ENCODE assay signal across 9 mouse cellular contexts in genomic region chr6:115986472-115987095, GRCm38 (mm10). TPM values are rescaled to one million over a fixed set of nuclear protein-coding genes. Genes with fewer than 3 reads are reported as not detected.
DNase-seq lines count a peak whose midpoint lies in the region; ATAC-seq and TF ChIP-seq lines count a peak whose summit lies in the region.
"Had no signal": no experiment of that assay in that cellular context is flagged by ENCODE, and none has a peak within 500 bp of the region (broad histone marks: within the 10 kb centered on the region; RNA-seq: fewer than 3 reads in every experiment).

No protein-coding gene starts in this region.

- H3K4me3 ChIP-seq in forebrain, embryonic 10.5 days = no peak overlapping the region
- H3K4me3 ChIP-seq in forebrain, embryonic 11.5 days (ENCODE audit: low read depth, low read length) = no peak overlapping the region
- no peak overlapping the region; the same call in none of the 2 replicates for H3K4me3 ChIP-seq in lung, embryonic 15.5 days
- H3K4me3 ChIP-seq in forebrain, embryonic 14.5 days (ENCODE audit: low read depth, low read length) = no peak overlapping the region
- no peak overlapping the region for H3K4me3 ChIP-seq in liver, postnatal 0 days (ENCODE audit: low read depth, low read length)
- H3K4me3 ChIP-seq: myocyte had no signal

- no peak overlapping the region for H3K4me2 ChIP-seq in forebrain, embryonic 11.5 days (ENCODE audit: low read depth, low read length, severe bottlenecking)
- H3K4me2 ChIP-seq in lung, embryonic 15.5 days = peak overlapping the region; percentile 41
- no peak overlapping the region for H3K4me2 ChIP-seq in forebrain, embryonic 14.5 days (ENCODE audit: low read length)
- peak overlapping the region; percentile 19; the same call in 1 of the 2 replicates for H3K4me2 ChIP-seq in liver, postnatal 0 days (ENCODE audit: low read depth, low read length)

- WGBS in forebrain, embryonic 10.5 days = 46% methylated on average over 12 of the region's 12 CpGs
- WGBS in forebrain, embryonic 11.5 days = 52% methylated on average over 12 of the region's 12 CpGs
- 43% methylated on average over 12 of the region's 12 CpGs for WGBS in lung, embryonic 15.5 days
- WGBS in forebrain, embryonic 14.5 days = 47% methylated on average over 12 of the region's 12 CpGs
- 63% methylated on average over 12 of the region's 12 CpGs for WGBS in liver, postnatal 0 days (ENCODE audit: insufficient replicate concordance)

- no peak for TF ChIP-seq EP300 in liver, postnatal 0 days (IDR thresholded peaks at IDR 0.05; ENCODE audit: low read depth)

- H3K4me1 ChIP-seq in forebrain, embryonic 10.5 days = peaks cover 64% of the 10 kb centered on the region
- H3K4me1 ChIP-seq in forebrain, embryonic 11.5 days (replicated peaks; ENCODE audit: control insufficient read depth, insufficient read depth, low read length) = peaks cover 10% of the 10 kb centered on the region
- H3K4me1 ChIP-seq in lung, embryonic 15.5 days = peaks cover 91% of the 10 kb centered on the region
- peaks cover 2% of the 10 kb centered on the region; the same call in 1 of the 2 replicates for H3K4me1 ChIP-seq in forebrain, embryonic 14.5 days (ENCODE audit: control insufficient read depth, insufficient read depth, low read length)
- H3K4me1 ChIP-seq in liver, postnatal 0 days (ENCODE audit: insufficient read depth) = peaks cover 3% of the 10 kb centered on the region; the same call in 1 of the 2 replicates

- peaks cover 60% of the 10 kb centered on the region for H3K27me3 ChIP-seq in forebrain, embryonic 10.5 days (ENCODE audit: poor library complexity, severe bottlenecking)
- H3K27me3 ChIP-seq in forebrain, embryonic 11.5 days (ENCODE audit: control insufficient read depth, insufficient read depth, low read length) = no peaks in the 10 kb centered on the region; the same call in none of the 2 replicates
- H3K27me3 ChIP-seq in lung, embryonic 15.5 days = no peaks in the 10 kb centered on the region
- H3K27me3 ChIP-seq in forebrain, embryonic 14.5 days (replicated peaks; ENCODE audit: control insufficient read depth, insufficient read depth, low read length) = no peaks in the 10 kb centered on the region
- H3K27me3 ChIP-seq in liver, postnatal 0 days (ENCODE audit: insufficient read depth, low read length) = peaks cover 6% of the 10 kb centered on the region; the same call in 1 of the 2 replicates

- 0 out of 2 replicates have a peak overlapping the region, but pooled peaks have one; percentile 12 for H3K27ac ChIP-seq in forebrain, embryonic 10.5 days
- H3K27ac ChIP-seq in forebrain, embryonic 11.5 days (ENCODE audit: low read depth, low read length) = no peak overlapping the region
- H3K27ac ChIP-seq in lung, embryonic 15.5 days = peak overlapping the region; percentile 94
- no peak overlapping the region for H3K27ac ChIP-seq in forebrain, embryonic 14.5 days (ENCODE audit: low read depth, low read length)
- 0 out of 2 replicates have a peak overlapping the region, but pooled peaks have one; percentile 40 for H3K27ac ChIP-seq in liver, postnatal 0 days (ENCODE audit: low read depth)

- H3K36me3 ChIP-seq in forebrain, embryonic 10.5 days (replicated peaks) = no peaks in the 10 kb centered on the region
- no peaks in the 10 kb centered on the region for H3K36me3 ChIP-seq in forebrain, embryonic 11.5 days (ENCODE audit: control insufficient read depth, insufficient read depth, low read length)
- no peaks in the 10 kb centered on the region for H3K36me3 ChIP-seq in lung, embryonic 15.5 days
- no peaks in the 10 kb centered on the region for H3K36me3 ChIP-seq in forebrain, embryonic 14.5 days (ENCODE audit: control insufficient read depth, insufficient read depth, low read length)
- H3K36me3 ChIP-seq in liver, postnatal 0 days (replicated peaks; ENCODE audit: insufficient read depth, low read length) = no peaks in the 10 kb centered on the region

- H3K9me3 ChIP-seq in forebrain, embryonic 10.5 days = no peaks in the 10 kb centered on the region
- H3K9me3 ChIP-seq in forebrain, embryonic 11.5 days (ENCODE audit: control insufficient read depth, low read length) = no peaks in the 10 kb centered on the region
- H3K9me3 ChIP-seq in lung, embryonic 15.5 days = no peaks in the 10 kb centered on the region
- H3K9me3 ChIP-seq in forebrain, embryonic 14.5 days (replicated peaks; ENCODE audit: control insufficient read depth, low read length) = no peaks in the 10 kb centered on the region
- no peaks in the 10 kb centered on the region for H3K9me3 ChIP-seq in liver, postnatal 0 days (ENCODE audit: low read length)

- no peak for TF ChIP-seq CTCF in liver, postnatal 0 days (IDR thresholded peaks at IDR 0.05; ENCODE audit: low read depth)

- ATAC-seq in forebrain, embryonic 11.5 days (replicated peaks; ENCODE audit: low FRiP score) = no peak
- ATAC-seq in lung, embryonic 15.5 days (ENCODE audit: borderline replicate concordance, extremely low read depth, low FRiP score, low TSS enrichment) = no peak
- no peak for ATAC-seq in forebrain, embryonic 14.5 days
- no peak; the same call in 1 of the 2 replicates for ATAC-seq in liver, postnatal 0 days

- no peak overlapping the region for H3K9ac ChIP-seq in forebrain, embryonic 11.5 days (ENCODE audit: low read length)
- peak overlapping the region; percentile 21; the same call in 1 of the 2 replicates for H3K9ac ChIP-seq in lung, embryonic 15.5 days
- H3K9ac ChIP-seq in forebrain, embryonic 14.5 days (ENCODE audit: low read length) = 0 out of 2 replicates have a peak overlapping the region, but pooled peaks have one; percentile 25
- no peak overlapping the region for H3K9ac ChIP-seq in liver, postnatal 0 days (replicated peaks)

- no peak for DNase-seq in forebrain, embryonic 10.5 days (ENCODE audit: extremely low spot score, low spot score)
- no peak for DNase-seq in forebrain, embryonic 11.5 days (ENCODE audit: low spot score)
- no peak for DNase-seq in lung, adult 18-20 months
- no peak for DNase-seq in forebrain, embryonic 14.5 days (ENCODE audit: low spot score)
- DNase-seq in liver, postnatal 0 days = no peak
- no peak for DNase-seq in c-Kit-positive CD71-positive TER-119-positive erythroid progenitor cells, embryonic 14.5 days (ENCODE audit: low spot score)
- no peak for DNase-seq in right cerebral cortex, postnatal 10 days (ENCODE audit: low spot score in 2 of 2)

RNA-seq across cellular contexts. Expression of gene Plxnd1, which starts 8.2 kb away (rescaled TPM):
- 23.9 and 28.0 TPM in 2 replicates for polyA plus RNA-seq in forebrain, embryonic 10.5 days (2016; fragmentation: Nextera tagmentation; extraction: Ambion mirVana)
- polyA plus RNA-seq in forebrain, embryonic 11.5 days (2014; fragmentation: Nextera tagmentation; extraction: Ambion mirVana) = 23.9 and 25.5 TPM in 2 replicates
- 49.2 and 53.5 TPM in 2 replicates for polyA plus RNA-seq in lung, embryonic 15.5 days (2015; fragmentation: Nextera tagmentation; extraction: Ambion mirVana)
- polyA plus RNA-seq in forebrain, embryonic 14.5 days (2014; fragmentation: Nextera tagmentation; extraction: Ambion mirVana) = 15.3 and 19.6 TPM in 2 replicates
- 8.5 and 8.7 TPM in 2 replicates for polyA plus RNA-seq in liver, postnatal 0 days (2015; fragmentation: Nextera tagmentation; extraction: Ambion mirVana)

RNA-seq across cellular contexts. Expression of gene H1foo, which starts 41.8 kb away (rescaled TPM):
- polyA plus RNA-seq in forebrain, embryonic 10.5 days (2016; fragmentation: Nextera tagmentation; extraction: Ambion mirVana) = not detected in 2 replicates
- polyA plus RNA-seq in forebrain, embryonic 11.5 days (2014; fragmentation: Nextera tagmentation; extraction: Ambion mirVana) = not detected in 2 replicates
- not detected in 2 replicates for polyA plus RNA-seq in lung, embryonic 15.5 days (2015; fragmentation: Nextera tagmentation; extraction: Ambion mirVana)
- polyA plus RNA-seq in forebrain, embryonic 14.5 days (2014; fragmentation: Nextera tagmentation; extraction: Ambion mirVana) = not detected in 2 replicates
- not detected in 2 replicates for polyA plus RNA-seq in liver, postnatal 0 days (2015; fragmentation: Nextera tagmentation; extraction: Ambion mirVana)
- polyA plus RNA-seq: myocyte had no signal

RNA-seq across cellular contexts. Expression of gene Rho, which starts 55.0 kb away (rescaled TPM):
- polyA plus RNA-seq in forebrain, embryonic 10.5 days (2016; fragmentation: Nextera tagmentation; extraction: Ambion mirVana) = 0.06 and 0.10 TPM in 2 replicates
- polyA plus RNA-seq in forebrain, embryonic 11.5 days (2014; fragmentation: Nextera tagmentation; extraction: Ambion mirVana) = 0.09 TPM in 2 replicates
- 0.20 and 0.35 TPM in 2 replicates for polyA plus RNA-seq in lung, embryonic 15.5 days (2015; fragmentation: Nextera tagmentation; extraction: Ambion mirVana)
- 0.19 and 0.30 TPM in 2 replicates for polyA plus RNA-seq in forebrain, embryonic 14.5 days (2014; fragmentation: Nextera tagmentation; extraction: Ambion mirVana)
- polyA plus RNA-seq in liver, postnatal 0 days (2015; fragmentation: Nextera tagmentation; extraction: Ambion mirVana) = not detected in 2 replicates

Comparison
In these comparisons a context has a peak if more than half of its experiments do, and no peak if none do; other contexts are left out.
1. H3K27ac ChIP-seq: peak in forebrain, embryonic 10.5 days (single experiment), lung, embryonic 15.5 days (single experiment) and liver, postnatal 0 days (single experiment); none in forebrain, embryonic 11.5 days (single experiment) and forebrain, embryonic 14.5 days (single experiment).
2. H3K9ac ChIP-seq: peak in lung, embryonic 15.5 days (single experiment) and forebrain, embryonic 14.5 days (single experiment); none in forebrain, embryonic 11.5 days (single experiment) and liver, postnatal 0 days (single experiment).
3. H3K4me2 ChIP-seq: peak in lung, embryonic 15.5 days (single experiment) and liver, postnatal 0 days (single experiment); none in forebrain, embryonic 11.5 days (single experiment) and forebrain, embryonic 14.5 days (single experiment).